Mouse (Mus musculus): ENCODE measurements at regions not wholly inside any gene's neighbourhood (a gene's known extent, or its start where the extent isn't known, plus 50 kb on each side); places are given as distances from the start of the nearest gene placed in this dataset.

DNA sequence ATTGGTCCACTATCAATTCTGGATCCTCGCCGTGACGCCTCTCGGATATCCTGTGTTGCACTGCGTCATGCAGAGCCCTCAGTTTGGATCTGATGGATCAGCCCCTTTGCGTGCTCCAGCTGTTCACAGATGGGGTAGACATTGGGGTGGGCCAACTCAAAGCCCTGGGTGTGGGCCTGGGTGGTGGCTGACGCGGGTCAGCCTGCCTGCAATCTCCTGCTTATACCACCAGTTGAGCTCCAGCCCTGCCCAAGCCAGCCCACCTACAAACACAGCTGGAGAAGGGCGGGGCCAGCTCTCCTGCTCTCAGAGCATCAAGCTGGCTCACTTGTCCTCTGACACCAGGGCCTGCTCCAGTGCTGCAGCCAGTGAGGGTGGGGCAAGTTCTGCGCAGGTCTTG lies 73.1 kb downstream of the Rps15a start:
- peak; percentile 15 for DNase-seq (ENCODE audit: low read depth, low spot score)

DNA sequence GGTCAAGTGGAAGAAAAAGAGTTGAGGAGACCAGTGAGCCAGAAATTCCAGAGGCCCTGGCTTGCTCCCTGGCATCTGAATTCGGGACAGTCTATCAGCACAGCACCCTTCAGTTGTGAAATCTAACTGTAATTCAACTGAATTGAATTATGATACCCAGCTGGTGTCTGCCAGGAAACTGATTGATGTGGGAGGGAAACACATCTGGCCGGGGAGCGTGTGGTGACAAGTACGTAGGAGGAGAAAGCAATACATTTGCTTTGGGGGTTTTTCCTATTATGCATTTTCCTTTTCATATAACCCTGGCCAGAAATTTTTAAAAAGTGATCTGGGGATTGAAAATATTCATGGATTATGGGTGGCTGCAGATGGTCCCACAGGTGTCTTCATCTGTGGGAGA lies 76.1 kb downstream of the Rps15a start:
- DNase-seq (ENCODE audit: low read depth, low spot score) = no peak

DNA sequence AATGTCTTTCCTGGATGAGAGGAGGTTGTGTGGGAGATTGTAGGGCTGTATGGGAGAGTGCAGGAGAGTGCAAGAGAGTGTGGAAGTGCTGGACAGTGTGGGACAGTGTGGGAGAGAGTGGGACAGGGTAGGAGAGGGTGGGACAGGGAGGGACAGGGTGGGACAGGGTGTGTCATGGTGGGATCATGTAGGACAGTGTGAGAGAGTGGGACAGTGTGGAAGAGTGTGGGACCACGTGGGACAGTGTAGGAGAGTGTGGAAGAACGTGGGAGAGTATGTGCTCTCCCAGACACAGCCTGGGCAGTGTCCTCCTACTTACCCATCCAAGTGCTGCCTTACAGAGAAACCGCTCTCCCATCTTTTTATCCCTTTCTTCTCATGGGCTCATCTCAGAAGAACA lies 78.9 kb downstream of the Rps15a start:
- no peak for DNase-seq (ENCODE audit: low read depth, low spot score)

DNA sequence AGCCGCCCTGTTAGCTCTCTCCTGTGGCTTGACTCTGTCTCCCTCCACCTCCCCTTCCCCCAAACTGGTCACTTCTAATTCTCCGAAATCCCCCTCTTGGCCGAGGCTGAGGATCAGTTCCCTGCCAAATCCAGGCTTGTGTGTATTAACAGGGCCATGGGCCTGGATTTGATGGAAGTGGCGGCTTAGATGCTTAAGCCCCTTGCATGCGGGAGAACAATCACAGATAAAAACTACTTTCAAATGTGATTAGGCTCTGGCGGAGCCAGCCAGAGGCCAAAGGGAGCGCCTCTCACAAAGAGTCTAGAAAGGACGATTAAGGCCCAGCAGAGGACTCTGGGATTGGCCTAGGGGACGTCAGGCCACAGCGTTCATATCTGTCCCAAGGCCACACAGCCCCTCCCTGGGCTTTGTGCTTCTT lies 89.9 kb downstream of the Rps15a start:
- DNase-seq (ENCODE audit: low read depth, low spot score) = no peak

DNA sequence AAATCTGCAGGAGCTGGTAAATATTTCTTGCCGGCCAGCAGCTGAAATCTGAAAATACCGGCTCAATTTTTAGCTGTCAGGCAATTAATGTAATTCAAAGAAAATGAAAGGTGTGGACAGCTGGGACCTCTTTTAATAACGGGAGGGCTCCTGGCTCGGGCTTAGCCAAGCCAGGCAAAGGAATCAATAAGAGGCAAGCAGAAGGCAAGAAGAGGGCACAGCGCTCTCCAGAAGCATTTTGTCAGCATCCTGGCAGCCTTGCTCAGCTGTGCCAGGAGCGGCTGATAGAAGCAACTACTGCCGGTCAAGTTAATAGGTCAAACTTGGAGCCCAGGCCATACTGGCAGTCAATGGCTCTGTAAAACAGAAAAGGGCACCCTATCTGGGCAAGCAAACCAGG lies 111.4 kb downstream of the Rps15a start:
- no peak for DNase-seq (ENCODE audit: low read depth, low spot score)

DNA sequence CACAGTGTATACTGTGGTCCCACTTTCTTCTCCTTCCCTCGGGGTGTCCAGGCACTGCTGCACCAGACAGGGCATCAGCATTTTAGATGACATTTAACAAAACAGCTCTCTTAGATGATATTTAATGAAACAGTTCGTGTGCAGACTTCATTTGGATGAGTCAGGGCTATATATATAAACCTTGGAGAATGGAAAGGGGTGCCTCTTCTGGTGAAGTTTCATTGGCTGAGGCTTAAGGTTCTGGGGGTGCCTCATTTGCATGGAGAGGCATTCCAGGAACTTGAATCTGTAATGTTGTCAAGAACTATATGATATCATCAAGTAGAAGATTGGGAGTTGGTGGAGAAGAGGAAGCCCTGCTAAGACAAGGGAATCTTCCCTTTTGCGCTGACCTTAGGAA lies 114.1 kb downstream of the Rps15a start:
- DNase-seq (ENCODE audit: low read depth, low spot score) = no peak

DNA sequence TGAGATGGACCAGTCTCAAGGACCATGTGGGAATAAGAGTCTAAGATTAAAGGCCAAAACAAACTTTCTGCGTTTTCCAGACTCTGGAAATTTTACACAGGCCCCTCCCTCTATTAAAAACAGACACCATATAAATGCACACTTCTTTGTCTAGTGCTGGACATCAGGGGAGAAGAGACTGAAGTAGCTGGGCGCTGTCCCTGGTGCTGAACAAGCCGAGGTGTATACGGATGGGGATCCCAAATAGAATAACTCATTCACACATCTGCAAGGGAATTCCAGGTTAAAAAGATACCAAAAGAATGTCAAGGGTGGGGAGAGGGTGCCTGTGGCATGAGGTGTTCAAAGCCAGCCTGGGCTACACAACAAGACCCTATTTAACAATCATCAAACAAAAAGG lies 114.9 kb downstream of the Rps15a start:
- peak; percentile 41 for DNase-seq (ENCODE audit: low read depth, low spot score)

DNA sequence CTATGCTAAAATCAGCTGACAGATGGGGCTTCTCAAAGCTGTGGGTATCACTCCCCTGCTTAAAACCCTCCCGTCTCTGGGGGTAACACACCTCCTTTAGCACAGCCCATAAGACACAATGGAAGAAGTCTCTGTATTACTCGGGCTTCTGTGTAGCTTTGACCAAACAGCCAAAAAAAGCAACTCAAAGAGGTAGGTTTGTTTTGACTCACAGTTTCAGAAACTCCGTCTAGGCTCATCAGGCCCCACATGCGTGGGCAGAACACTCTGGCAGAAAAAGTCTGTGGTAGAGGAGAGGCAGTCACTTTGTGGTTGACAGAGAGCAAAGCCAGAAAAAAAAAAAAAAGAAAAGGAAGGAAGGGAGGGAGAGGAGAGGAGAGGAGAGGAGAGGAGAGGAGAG lies 133.8 kb downstream of the Rps15a start:
- DNase-seq (ENCODE audit: low read depth, low spot score) = no peak

DNA sequence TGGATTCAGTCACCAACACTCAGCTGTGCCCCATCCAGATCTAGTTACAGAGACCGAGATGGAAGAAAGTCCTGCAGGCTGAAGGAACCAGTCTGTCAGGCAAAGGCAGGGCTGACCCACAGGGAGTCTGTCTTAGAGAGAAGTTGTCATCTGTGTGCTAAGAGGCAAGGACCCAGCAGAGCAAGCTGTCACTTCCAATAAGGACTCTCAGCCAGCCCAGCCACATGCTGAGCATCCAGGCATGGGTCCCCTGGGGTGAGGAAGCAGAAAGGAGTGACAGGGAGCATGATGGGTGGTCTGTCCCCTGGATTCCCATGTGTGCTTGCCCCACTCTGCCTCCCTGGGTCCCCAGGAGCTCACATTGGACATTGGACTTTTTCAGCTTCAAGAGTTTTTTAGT lies 144.8 kb downstream of the Rps15a start:
- no peak for DNase-seq (ENCODE audit: low read depth, low spot score)

DNA sequence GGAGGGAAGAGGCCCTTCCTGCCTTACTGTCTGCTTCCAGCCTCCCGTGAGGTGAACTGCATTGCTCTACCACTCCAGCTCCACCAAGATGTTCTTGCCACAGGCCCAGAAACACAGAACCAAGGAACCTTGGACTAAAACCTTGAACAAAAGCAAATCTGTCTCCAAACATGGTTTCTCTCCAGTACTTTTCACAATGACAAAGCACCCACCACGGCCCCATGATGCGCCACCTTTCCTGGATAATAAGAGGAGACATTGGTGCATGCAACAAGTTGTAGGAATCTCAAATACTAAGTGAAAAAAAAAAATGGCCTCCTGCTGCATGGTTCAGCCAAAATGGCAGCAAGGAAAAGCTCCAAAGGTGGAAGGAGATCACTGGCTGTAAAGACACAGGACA lies 172.6 kb downstream of the Rps15a start:
- DNase-seq (ENCODE audit: low read depth, low spot score) = no peak

DNA sequence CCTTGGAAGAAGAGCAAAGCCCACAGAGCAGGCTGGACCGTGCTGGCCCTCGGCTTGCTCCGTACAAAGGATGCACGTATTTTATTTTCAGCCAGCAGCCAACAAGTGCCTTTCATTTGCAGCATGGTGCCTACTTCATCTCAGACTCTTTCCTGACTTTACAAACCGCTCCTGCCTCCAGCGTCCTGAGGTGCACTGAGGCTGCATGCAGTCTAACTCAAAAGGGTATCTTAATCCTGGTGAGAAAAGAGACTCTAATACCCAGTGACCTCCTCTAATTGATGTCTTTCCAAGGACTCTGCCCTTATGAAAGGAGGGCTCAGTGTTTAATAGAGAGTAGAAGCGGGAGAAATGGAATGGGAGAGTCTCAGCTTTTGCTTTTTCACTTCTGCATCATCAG lies 176.4 kb downstream of the Rps15a start:
- no peak for DNase-seq (ENCODE audit: low read depth, low spot score)

DNA sequence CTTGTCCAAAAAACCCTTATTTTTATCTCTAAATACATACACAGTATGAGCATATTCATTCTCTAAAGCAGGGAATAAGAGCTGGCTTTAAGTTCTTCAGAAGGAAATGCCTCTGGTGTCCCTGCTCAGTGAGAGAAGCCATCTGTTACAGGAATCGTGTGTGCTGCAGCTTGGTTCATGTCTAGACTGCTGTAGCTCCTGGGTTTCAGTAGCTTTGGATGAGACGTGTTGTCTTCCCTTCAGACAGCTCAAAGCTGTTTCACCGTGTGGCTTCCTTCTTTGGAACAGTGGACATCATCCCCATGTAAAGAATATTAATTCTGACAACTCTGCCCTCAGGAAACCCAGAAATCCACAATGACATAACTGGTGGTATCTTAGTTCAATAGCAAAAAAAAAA lies 181.1 kb downstream of the Rps15a start:
- no peak for DNase-seq (ENCODE audit: low read depth, low spot score)

DNA sequence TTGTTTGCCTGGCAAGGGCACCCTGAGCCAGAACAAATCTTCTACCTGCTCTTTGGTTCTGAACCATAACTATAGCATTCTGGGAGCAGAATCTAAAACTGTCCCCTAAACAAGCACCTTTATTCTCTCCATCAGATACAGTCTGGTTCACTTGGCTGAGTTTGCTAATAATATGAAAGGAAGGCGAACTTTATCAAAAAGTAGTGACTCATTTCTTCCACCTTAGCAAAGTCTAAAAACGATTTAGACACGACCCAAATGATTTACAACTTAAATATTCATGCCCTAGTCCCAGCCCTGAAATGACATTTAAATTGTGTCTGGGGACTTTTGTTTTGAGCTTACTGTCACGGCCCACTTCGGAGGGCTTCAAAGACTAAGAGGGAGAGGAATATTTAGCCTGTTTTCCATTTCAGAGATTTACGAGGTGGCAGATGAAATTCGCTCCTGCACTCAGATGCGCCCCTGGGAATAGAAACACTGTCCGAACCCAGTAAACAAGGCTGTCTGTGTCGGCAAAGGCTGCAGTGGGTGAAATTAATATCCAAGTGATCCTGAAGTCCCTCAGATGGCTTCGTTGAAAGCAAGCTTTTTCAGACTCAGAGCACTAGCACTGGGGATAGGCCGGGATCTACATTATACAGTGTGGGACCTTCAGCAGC lies 184.6 kb downstream of the Rps15a start:
- DNase-seq (ENCODE audit: low read depth, low spot score) = no peak

DNA sequence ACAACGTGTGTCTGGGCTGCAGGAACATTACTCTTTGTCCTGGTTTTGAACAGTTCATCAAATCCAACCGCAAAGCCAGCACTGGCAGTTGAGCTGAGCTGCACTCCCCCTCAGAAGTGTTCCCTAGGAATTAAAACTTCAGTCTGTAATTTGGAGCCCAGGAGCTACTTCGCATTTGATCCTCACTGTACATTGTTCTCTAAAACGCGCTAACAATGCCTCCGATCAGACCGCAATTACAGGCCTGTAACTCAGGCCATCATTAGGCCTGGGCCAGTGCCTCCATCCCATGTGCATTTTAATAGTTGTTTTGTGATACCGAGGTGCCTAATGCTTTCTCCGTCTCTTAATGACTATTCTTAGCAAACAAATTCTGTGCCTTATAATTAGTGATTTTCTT lies 185.6 kb downstream of the Rps15a start:
- DNase-seq (ENCODE audit: low read depth, low spot score) = no peak

DNA sequence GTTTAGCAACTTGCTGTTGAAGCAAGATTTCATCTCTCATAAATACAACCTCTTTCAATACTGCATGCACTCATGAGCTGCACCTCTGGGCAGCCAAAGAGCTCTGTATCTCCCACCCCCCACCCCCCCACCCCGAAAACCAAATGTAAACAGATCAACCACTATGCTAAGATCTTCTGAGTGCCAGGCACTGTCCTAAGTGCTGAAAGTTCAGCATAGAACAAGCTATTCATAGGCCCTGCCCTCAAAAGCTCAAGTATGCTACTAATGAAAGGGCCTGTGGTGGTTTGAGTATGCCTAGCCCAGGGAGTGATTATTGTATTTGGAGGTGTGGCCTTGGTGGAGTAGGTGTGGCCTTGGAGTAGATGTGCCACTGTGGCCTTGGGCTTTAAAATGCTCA lies 189.6 kb downstream of the Rps15a start:
- DNase-seq (ENCODE audit: low read depth, low spot score) = peak; percentile 20

DNA sequence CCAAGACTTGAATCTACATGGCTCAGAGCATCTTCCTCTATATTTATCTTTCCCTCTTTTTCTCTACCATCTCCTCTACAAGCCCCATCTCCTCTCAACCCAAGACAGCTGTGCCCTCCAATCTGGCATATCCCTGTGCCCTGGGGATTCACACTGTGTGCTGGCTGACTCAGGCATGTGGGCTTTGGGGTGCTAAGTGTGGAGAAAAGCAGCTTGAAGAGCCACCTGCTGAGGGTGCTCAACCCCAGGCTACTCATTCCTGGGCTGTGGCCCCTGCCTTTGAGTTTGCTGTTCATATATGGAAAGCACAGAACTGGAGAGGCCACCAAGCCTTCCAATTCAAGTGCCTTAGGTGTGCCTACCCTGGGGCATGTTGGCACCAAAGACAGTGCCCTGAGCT lies 193.7 kb downstream of the Rps15a start:
- DNase-seq (ENCODE audit: low read depth, low spot score) = no peak

DNA sequence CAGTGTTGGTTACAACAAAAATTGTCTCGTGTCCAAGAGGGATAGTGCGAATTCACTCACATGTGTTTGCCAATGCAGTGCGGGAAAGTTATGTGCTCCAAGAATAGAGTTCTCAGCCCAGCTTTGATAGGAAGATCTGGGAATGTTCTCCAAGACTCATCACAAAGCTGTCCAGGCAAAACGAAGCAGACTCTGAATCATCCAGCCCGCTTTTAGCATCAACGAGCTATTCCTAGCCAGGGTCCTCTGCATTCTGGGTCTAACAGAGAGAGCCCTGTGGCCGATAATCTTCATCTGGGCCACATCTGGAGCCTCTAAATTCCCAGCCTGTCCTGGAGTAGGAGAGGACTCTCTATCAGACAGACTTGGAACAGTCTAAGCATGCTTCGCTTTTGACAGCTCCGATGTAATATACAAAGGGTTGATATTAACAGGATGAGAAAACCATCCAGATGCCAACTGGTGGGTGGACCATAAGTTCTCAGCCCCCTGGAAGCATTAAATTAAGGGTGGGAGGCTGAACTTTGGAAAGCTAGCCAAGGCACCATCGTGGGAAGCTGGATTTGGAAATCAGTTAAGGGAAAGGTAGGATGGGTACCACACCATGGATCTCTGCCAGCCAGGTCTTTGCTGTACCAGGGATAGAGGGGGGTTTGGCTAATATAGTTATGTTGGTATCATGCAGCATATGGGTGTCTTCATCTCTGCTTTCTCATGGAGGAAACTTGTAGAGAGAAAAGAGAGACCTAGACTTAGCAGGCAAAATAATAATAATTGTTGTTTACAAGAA lies 197.6 kb downstream of the Rps15a start:
- no peak for DNase-seq (ENCODE audit: low read depth, low spot score)

DNA sequence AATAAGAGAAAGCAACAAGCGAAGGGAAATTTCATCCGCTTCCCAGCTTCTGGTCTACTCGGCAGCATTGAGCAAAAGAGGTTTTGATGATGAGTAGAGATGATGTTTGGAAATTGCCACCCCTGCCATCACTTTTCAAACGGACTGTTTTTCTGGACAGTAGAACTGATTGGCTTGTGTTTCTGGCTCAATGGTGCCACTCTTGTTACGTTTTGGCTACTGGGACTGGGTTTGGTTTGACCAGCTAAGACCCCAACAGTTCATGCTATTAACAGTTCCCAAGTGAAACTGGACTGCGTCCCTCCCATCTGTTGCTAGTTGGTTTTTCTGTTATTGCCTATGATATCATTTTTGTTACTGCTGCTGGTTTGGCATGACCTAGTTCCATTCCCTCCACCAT lies 199.1 kb downstream of the Rps15a start:
- DNase-seq (ENCODE audit: low read depth, low spot score) = no peak

DNA sequence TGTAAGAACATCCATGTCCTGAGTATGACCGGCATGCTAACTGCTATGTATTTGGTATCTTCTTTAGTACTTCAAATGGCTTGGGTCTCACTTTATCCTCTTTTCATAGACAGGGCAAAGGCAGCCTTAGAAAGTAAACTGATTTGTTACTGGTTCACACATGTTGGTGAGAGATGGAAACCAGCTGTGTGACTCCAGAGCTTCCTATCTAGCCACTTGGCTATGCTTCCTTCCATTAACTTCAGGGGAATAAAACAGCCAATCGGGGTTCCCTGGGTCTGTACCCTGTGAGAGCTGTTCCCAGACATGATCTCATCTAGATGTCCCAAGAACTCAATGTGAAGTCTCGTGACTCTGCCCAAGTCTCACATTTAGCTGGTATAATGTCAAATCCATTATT lies 203.5 kb downstream of the Rps15a start:
- DNase-seq (ENCODE audit: low read depth, low spot score) = no peak

DNA sequence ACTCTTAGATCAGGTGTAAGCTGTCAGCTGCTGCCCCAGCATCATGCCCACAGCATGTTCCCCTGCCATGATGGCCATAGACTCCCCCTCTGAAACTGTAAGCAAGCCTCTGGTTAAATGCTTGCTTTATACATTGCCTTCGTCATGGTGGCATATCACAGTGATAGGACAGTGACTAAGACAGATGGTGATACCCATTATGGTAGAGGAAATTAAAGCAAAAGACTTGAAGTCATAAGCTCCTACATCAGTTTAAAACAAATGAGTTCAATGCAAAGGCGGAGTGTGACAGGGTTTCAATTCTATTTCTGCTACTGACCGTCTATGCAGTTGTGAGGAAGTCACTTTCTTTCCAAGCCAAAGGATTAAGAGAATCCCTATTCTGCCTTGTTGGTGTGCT lies 204.9 kb downstream of the Rps15a start:
- DNase-seq (ENCODE audit: low read depth, low spot score) = no peak

DNA sequence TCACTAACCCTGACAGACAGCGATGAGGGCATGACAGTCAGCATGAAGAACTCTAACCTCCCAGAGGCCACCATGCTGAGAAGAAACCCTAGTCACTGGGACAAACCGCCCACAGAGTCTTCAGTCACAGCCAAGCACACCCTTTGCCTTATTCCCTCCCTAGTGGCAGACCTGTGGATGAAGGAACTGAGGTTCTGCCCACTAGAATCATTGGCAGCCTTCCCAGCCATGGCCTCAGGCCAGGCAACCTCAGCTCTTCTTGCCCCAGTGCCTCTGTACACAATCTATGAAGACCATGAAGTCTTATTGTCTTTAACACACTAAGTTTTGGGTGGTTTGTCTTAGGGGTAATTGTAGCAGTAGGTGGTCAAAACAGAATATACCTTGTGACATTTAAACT lies 219.5 kb downstream of the Rps15a start:
- no peak for DNase-seq (ENCODE audit: low read depth, low spot score)

DNA sequence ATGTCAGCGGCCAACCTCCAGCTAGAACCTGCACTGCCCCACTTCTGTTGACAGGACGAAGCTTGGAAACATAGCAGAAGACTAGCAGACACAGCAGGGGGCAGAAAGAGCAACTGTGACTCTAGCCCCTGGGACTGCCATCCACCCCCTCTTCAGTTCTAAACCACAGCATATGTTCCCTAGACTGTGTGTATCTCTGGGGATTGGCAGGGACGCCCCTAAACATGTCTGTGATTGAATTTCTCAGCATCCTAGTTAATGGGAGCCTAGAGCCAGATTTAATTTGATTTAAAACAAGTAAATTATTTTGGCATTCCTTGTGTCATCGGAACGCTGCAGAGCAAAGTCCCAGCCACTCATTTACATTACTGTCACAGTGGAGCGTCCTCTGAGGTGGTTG lies 228.7 kb downstream of the Rps15a start:
- DNase-seq (ENCODE audit: low read depth, low spot score) = no peak

DNA sequence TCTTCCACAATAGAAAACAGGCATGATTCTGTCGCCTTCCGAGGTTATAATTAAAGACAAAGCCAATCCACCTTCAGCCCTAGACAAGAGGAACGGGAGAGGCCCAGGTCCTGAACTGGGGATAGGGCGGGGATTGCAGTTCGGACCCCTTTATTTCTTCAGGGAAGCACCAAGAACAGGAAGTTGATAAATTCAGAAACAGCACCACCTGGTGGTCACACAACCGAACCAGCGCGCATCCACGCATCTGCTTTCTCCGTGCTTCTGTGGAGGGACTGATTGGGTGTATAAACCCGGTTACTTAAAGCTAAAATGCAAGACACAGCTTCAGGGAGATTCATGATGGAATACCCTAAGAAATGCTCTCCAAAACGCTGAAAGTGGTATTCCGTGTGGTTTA lies 233.2 kb downstream of the Rps15a start:
- peak; percentile 74 for DNase-seq (ENCODE audit: low read depth, low spot score)

DNA sequence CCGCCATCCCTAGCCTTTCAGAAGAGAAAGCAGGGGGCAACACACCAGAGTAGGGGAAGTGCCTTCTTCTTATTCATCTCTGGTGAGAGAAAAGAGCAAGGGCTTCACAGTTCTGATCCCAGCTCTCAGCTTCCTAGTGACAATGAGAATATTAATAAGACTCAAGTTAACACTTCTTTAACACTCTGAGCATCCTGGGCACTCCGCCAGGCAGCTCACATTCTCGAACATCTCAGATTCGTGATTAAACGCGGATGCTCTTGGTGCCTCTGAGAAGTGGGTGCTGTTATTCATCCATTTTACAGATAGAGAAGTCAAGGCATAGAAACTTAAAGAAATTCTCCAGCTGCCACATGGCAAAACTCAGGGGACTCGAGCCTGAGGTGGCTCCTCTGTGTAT lies 237.1 kb downstream of the Rps15a start:
- no peak for DNase-seq (ENCODE audit: low read depth, low spot score)

All from ES-CJ7 (cell line).